23 mouse cellular contexts compared by ENCODE assay signal in genomic region chr8:84643019-84643418, GRCm38 (mm10).
"Had no signal": no experiment of that assay in that cellular context is flagged by ENCODE, and none has a peak within 500 bp of the region (broad histone marks: within the 10 kb centered on the region; RNA-seq: fewer than 3 reads in every experiment).

No protein-coding gene starts in this region.

- H3K27me3 ChIP-seq: limb, embryonic 12.5 days; limb, embryonic 15.5 days; lung, embryonic 15.5 days; neural tube, embryonic 12.5 days; neural tube, embryonic 15.5 days; stomach, embryonic 15.5 days had no signal

- H3K9me3 ChIP-seq: limb, embryonic 12.5 days; limb, embryonic 15.5 days; lung, embryonic 15.5 days; megakaryocyte, embryonic 14.5 days; midbrain, embryonic 10.5 days; neural tube, embryonic 12.5 days; neural tube, embryonic 15.5 days; stomach, embryonic 15.5 days had no signal

- H3K9ac ChIP-seq: limb, embryonic 12.5 days; limb, embryonic 15.5 days; liver, embryonic 14.5 days; lung, embryonic 15.5 days; neural tube, embryonic 12.5 days; neural tube, embryonic 15.5 days; stomach, embryonic 15.5 days had no signal

- H3K27ac ChIP-seq: limb, embryonic 15.5 days; liver, embryonic 14.5 days; lung, embryonic 15.5 days; neural tube, embryonic 12.5 days; neural tube, embryonic 15.5 days; stomach, embryonic 15.5 days had no signal

- H3K4me3 ChIP-seq: limb, embryonic 12.5 days; limb, embryonic 15.5 days; lung, embryonic 15.5 days; midbrain, embryonic 10.5 days; neural tube, embryonic 12.5 days; neural tube, embryonic 15.5 days; stomach, embryonic 15.5 days had no signal

- DNase-seq: kidney, adult 18-20 months; kidney, adult 9 months; kidney, postnatal 14 days; kidney, postnatal 4 days; left cerebral cortex, postnatal 4 days; lung, adult 18-20 months; lung, postnatal 10 days; lung, postnatal 36 days; midbrain, embryonic 14.5 days; right cerebral cortex, adult 18-20 months; right cerebral cortex, postnatal 25 days; spleen, adult 18-20 months; thymus, adult 18-20 months; thymus, postnatal 36 days had no signal

- H3K36me3 ChIP-seq: limb, embryonic 12.5 days; limb, embryonic 15.5 days; lung, embryonic 15.5 days; midbrain, embryonic 10.5 days; neural tube, embryonic 12.5 days; neural tube, embryonic 15.5 days; stomach, embryonic 15.5 days had no signal

- H3K4me2 ChIP-seq: limb, embryonic 12.5 days; limb, embryonic 15.5 days; lung, embryonic 15.5 days; neural tube, embryonic 12.5 days; neural tube, embryonic 15.5 days; stomach, embryonic 15.5 days had no signal
